Mouse (Mus musculus) left cerebral cortex, postnatal 14 days (tissue): ENCODE results near the gene Adk. TPM values are rescaled to one million over a fixed set of nuclear protein-coding genes. Genes with fewer than 3 reads are reported as not detected.
"Not testable (repeated sequence)": the region's sequence is repeated elsewhere in the genome, so short reads cannot be mapped to it uniquely, and the experiment has no call there.

Experiments used
- DNase-seq, 2 experiments: peaks; one replicate each; pipeline ENCODE4 v3.0.0; 2021 to 2022; ENCODE audit warnings: low spot score in 2 of 2, mixed read lengths in 1 of 2
- intact Hi-C: fragments of 180-260 bp; cut with DNase I; formaldehyde crosslinking; loops from one replicate; pipeline ENCODE4 v1.15.1; 2025
- total RNA-seq, 2 experiments: library from RNA; stranded (reverse); gene quantifications; 2 replicates each; pipeline ENCODE4 v1.2.3; 2021

Adk gene
- total RNA-seq, 2 experiments from 2014 or later = 69.5 to 77.7 TPM

DNA sequence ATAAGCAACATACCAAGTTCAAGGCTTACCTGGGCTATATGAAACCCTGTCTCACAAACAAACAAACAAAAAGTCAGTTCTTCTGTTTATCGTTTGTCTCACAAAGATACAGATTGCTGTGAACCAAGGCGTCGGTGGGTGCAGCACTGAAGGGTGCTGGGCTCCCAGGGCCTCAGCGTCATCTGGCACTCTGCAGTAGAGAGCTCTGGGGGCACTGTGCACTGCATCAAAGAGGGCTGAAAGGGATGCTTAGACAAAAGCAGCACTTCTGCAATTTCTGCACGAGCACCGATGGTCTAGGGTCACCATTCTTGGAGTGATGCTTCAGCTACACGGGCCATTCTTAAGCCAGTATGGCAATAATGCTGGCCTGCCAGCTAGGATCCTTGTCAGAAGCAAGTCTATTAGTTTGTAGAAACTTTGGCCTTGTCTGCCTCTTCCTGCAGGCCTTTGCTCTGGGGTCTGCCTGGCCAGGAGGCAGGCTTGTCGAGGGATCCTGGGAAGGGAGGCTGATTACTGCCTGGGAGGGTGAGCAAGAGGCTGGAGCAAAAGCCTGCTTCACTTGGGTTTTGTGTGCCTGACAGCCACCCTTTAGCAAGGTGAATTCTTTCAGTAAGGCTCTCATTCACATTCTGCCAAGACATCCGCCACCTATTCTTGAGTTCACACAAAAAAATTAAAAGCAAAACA is 436.2 kb downstream of the Adk start:
- DNase-seq, intact Hi-C loops: not testable (repeated sequence)

DNA sequence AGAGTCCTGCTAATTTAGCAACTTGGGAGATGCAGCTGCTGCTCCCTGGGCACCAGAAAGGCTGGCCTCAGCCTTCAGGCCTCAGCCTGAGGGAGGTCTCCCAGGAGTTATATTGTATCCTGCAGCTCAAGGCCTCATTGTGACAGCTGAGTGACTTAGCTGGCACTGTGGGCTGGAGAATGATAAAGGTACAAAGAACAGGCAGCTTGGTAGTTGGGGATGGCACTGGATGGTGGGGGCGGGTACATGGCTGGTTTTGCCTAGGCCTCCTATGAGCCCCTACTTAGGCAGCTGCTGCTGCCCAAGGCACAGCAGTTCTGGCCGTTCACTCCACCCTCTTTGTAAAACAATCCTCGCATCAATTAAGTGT is 436.7 kb downstream of the Adk start:
- no peak for DNase-seq
- intact Hi-C loops = no loop called here

DNA sequence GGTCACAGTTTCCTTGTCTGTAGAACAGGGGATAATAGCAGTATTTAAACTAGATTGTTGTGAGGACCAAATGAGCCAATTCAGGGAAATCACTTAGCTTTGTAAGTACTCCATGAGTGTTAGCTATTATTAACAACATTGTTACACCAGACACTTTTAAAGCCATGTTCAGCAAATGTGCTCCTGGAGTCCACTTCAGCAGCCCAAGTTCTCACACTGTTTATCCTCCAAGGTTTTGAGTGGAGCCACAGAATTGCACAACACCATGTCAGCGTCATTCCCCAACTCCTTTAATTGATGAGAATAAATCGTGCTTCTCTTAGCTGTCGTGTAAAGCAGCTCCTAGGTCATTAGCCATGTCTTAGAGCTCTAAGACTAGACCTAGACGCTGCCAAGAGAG is 437.8 kb downstream of the Adk start:
- intact Hi-C loops = no loop called here

More for the DNA sequence above, 437.8 kb downstream of the Adk start:
- no peak for DNase-seq

Other genes starting within 250 kb of the Adk start
- gene Plau, start 215.9 kb upstream of the Adk start, total RNA-seq = 1 to 10 TPM; 7.4 to 7.7 TPM
- 10 to 100 TPM; 27.9 to 28.7 TPM for gene Vcl, start 123.2 kb upstream of the Adk start, total RNA-seq
- gene Ap3m1, start 66 bp upstream of the Adk start, total RNA-seq = 10 to 100 TPM; 75.4 to 87.2 TPM